Mouse (Mus musculus): Measurements from ENCODE around the gene Ly6g6c.

DNA sequence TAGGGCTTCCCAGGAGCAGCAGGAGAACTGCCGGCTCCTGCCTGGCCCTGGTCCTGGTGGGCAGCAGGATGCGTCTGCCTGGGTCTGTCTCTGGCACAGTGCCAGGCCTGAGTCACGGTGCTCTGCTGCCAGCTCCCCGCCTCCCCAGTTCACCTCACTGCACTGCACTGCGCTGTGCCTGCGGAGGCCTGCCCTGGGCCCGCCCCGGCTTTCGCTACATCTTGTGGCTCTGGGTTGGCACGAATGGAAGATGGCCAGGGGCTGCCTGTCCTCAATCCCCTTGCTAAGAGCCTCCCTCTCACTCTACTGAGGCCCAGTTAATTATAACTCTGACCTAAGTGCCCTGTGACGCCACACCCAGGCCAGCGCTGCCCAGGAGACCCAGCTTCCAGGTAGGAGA, 48.8 kb upstream of the Ly6g6c start, which contains the start of gene Vwa7:
- TF ChIP-seq CTCF (IDR thresholded peaks at IDR 0.05; ENCODE audit: insufficient read depth, low read depth, low read length) (no peak), POLR2A (IDR thresholded peaks at IDR 0.05; ENCODE audit: insufficient read depth, low read depth, low read length) (no peak)
